Mouse (Mus musculus): ENCODE data around the gene Bmp2k.

Bmp2k gene

DNA sequence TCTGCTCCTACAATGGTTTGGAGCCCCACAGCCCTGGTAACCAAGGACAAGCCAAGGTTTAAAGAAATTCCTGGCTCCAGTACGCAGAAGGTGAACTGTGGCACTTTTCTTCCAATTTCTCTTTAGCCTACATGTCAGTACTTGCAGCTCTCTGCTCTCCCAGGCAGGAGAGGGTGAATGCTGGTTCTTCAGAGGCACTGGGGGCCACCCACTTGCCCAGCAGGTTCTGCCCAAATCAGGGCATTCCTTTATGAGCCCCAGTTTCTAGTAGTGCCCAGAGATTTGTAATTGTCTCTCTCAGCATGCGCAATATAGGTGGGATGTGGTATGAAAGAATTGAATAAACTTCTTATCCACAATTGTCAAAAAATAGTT lies 32.5 kb upstream of the Bmp2k start:
- TF ChIP-seq GATA4 (IDR thresholded peaks at IDR 0.05; ENCODE audit: insufficient replicate concordance, low read length) = no peak

DNA sequence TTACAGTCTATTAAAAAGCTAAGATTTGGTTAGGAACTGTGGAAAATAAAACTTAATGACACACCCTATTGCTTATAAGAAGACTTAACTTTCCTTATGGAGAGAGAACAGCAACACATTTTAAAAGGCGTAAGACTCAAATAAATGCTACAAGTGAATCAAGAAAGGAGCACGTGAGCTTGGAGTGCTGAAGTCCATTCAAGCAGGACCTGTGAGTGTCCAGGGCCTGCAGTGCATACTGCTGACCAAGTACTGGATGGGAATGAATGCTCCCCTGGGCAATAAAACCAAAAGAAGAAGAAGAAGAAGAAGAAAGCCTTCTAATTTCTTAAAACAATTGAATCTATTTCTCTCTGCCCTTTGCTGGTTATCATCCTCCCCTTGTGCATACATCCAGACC lies 32.0 kb upstream of the Bmp2k start:
- no peak for TF ChIP-seq GATA4 (IDR thresholded peaks at IDR 0.05; ENCODE audit: insufficient replicate concordance, low read length)

DNA sequence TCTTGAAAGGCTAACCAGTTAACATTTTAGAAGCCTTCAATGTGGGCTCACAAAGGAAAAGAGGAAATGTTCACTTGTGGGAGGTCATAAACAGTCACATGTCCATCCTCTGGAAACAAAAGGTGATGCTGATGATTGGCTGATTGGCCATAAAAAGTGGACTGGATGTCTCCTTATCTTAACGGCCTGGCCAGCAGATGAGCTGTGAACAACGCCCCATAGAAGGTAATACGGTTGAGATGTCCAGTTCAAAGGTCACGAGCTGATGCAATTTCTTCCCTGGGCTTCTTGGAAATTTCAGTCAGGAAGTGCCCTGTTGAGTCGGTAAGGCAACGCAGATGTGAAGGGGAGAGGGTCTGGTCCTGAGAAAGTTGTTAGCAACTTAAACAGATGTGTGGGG lies 28.9 kb upstream of the Bmp2k start:
- TF ChIP-seq GATA4 (IDR thresholded peaks at IDR 0.05; ENCODE audit: insufficient replicate concordance, low read length) = no peak

DNA sequence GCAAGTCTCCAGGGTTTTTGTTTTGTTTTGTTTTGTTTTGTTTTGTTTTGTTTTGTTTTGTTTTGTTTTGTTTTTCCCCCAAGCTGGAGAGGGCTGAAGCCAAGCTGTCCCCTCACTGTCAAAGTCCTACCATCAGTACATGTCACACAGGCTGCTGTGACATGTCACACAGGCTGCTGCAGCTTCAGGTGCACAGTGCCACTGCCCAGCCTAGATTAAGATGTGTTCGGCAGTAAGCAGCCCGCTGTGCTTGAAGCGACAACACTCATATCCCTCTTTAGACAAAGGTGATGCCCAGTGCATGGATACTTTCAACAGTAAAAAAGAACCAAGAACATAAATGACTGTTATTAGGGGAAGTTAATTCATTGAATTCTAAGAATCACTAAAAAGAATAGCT lies 28.5 kb upstream of the Bmp2k start:
- TF ChIP-seq GATA4 (IDR thresholded peaks at IDR 0.05; ENCODE audit: insufficient replicate concordance, low read length) = no peak

DNA sequence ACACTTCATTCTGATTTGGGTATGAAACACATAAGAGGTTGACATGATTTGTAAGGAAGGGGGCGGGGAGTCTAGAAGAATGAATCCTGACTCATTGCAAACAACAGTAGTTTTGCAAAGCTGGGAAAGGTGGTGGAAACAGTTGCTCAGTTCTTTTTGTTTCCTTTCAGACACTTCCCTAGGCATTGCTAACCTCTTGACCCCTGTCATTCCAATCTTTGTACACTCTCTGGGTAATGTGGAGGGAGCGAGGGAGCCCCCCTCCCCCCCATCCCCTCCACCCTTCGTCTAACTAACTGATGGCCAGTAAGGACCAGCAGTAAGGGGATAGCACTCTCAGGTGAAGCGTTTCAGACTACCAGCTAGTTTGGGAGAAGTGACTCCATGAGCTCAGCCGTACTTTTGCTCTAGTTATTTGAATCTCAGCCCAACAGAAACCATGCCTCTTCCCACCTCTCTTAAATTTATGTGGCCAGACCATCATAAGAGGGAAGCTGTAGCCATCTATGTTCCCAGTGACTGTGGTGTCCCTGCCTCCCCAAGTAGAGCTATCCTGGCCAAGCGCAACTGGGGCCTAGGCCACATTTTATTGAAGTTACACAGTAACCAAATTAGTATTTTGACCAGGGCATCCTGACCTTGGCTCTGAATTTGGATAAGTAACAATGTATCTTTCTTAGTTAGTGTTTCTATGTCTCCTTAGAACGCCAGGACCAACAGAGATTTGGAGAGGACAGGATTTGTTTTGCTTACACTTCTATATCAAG lies 27.6 kb upstream of the Bmp2k start:
- no peak for TF ChIP-seq GATA4 (IDR thresholded peaks at IDR 0.05; ENCODE audit: insufficient replicate concordance, low read length)

DNA sequence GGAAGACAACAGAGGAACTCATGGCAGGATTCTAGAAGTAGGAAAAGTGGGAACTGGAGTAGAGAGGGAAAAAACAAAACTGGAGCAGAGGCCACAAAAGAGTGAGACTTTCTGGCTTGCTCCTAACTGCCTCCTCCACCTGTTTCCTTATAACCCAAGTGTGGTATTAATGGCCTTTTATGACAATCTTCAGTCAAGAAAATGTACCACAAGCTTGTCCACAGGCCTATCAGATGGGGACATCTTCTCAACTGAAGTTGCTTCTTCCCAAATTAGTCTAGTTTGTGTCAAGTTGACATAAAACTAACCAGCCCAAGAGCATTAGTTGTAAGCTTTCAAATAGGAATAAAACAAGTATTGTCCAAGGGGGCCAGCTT lies 27.0 kb upstream of the Bmp2k start:
- no peak for TF ChIP-seq GATA4 (IDR thresholded peaks at IDR 0.05; ENCODE audit: insufficient replicate concordance, low read length)

DNA sequence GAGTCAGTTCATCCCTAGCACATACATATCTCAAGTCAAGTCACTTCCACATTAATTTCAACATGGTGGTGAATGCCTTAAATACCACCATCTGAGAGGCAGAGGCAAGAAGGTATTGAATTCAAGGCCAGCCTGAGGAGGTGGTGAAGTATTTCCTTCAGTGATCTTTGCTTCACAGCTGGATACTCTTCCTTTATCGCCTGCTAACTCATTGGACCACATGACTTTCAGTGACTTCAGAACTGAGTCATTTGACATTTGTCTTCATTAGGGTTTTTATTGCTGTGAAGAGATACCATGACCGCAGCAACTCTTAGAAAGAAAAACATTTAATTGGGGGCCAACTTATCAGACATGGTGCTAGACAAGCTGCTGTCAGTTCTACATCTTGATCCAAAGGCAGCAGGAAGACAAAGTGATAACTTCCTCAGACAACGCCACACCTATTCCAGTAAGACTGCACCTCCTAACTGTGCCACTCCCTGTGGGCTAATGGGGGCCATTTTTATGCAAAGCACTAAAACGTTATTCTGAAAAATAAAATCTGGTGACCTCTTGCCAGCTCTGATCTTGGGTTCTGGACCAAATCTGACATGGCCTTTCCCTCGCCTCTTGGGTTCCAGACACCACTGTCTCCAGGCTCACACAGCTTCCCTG lies 24.9 kb upstream of the Bmp2k start:
- no peak for TF ChIP-seq GATA4 (IDR thresholded peaks at IDR 0.05; ENCODE audit: insufficient replicate concordance, low read length)

DNA sequence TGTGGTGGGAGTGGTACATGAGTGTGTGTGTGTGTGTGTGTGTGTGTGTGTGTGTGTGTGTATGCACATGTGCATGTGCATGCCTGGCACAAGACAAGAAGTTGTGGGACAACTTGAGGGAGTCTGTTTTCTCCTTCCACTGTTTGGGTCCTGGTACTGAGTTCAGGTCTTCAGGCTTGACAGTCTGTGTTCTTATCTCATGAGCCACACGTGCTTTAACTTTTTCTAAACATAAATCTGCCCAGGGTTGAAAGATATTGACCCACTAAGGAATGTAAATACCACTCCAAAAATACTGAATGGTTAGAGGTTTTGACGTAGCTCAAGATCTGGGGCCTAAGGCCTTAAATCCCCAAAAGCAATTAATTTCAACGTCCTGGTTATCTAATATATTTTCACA lies 23.8 kb upstream of the Bmp2k start:
- no peak for TF ChIP-seq GATA4 (IDR thresholded peaks at IDR 0.05; ENCODE audit: insufficient replicate concordance, low read length)

DNA sequence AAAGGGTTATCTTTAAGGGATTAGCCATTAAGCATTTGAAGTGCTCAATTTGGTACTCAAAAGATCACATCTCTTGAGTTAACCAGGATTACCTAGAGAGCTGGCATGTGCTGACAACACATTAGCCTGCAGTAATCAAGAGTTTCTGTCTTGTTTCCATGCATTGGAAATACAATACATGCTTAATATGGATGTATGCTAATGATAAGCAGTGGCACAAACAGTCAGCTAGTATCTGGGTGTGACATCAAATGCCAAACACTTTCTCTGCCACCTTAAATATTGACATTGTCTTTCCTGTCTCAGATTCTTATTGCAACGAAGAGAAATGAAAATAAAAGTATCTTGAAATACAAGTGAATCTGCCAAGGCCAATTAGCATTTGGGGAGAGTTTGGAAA lies 22.8 kb upstream of the Bmp2k start:
- TF ChIP-seq GATA4 (IDR thresholded peaks at IDR 0.05; ENCODE audit: insufficient replicate concordance, low read length) = no peak

DNA sequence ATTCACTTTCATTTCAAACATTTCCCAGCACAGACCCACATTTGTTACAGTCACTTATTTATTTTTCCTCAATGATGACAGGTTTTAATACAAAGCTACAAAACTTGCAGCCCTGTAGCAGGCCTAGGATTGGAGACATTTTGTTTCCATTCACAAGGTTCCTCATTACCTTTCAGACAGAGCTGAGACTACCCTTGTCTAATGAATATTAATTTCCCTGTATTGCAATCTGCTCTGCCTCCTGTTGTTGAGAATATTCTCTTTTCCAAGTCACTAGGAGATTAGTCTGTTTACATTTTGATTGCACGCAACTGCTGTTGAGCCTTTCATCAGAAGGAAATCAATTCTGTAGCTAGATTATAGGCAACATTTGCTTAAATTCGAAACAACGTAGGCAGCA lies 22.4 kb upstream of the Bmp2k start:
- no peak for TF ChIP-seq GATA4 (IDR thresholded peaks at IDR 0.05; ENCODE audit: insufficient replicate concordance, low read length)

DNA sequence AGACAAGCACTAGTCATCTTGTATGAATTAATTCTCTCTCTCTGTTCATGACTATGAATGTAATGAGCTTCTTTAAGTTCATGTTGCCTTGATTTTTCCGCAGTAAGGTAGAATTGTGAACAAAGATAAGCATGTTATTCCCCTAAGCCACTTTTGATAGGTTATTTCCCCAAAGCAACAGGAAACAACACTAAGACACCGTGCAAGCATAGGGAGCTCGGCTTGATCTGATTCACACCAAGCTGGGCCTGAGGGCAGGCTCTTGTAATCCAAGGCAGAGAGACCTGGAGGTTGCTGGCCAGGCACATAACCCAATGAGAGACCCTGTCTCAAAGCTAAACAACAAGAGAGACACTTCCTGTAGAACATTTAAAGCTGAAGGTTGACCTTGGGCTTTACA lies 21.3 kb upstream of the Bmp2k start:
- TF ChIP-seq GATA4 (IDR thresholded peaks at IDR 0.05; ENCODE audit: insufficient replicate concordance, low read length) = no peak

DNA sequence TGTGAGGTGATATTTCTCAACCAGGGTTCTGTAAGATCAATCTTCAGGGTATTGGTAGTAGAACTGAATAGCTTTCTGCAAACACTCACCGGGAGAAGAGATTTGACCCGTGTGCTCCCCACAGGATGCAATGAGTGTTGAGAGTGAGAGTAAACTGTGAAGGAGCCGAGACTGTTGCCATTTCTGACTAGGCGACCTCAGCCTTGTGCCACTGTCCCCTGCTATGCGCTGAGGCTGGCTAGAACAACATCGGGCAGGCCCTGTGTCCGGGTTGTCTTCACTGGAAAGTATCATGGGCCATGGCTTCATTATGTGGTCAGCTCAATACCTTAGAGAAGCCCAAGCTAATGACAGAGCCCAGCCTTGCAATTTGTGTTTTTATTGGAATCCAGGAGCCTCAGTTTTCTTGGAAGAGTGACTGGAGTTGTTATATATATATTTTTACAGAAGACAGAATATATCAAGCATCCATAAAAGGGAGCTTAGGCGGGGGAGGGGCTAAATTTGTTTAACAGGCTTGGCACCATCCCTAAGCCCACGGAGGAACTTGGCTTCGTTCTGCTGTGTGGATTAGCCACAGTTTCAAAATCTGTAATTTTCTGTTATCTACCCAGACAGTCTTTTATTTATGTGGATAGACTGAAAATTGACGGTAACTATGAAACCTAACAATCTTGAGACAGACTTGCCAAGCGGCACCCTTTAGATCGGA lies 18.0 kb upstream of the Bmp2k start:
- no peak for TF ChIP-seq GATA4 (IDR thresholded peaks at IDR 0.05; ENCODE audit: insufficient replicate concordance, low read length)

DNA sequence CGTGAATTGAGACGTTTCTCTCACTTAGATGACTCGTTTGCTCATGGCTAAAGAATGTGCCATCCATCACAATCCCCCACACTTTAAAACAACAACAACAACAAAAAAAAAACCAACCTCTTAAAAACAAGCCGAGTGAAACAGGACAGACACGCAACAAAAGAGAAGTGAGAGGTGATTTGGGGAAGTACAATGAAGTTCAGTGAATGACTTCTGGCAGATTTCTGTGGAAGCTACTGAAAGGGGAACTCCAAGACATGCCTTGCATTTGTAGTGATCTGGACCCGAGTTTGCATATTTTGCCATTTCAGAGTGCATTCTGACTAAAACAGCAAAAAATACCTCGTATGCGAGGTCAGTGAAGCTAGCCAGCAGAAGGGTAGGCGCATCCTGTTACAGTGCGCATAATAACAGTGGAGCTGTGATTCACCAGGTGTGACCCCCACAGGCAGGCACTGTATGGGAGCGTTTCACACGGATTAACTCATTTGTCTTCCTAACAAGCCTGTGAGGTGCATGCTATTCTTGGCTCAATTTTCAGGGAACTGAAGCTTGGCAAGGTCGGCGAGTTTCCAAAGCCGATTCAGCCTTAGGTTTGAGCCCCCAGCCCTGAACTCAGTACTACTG lies 17.4 kb upstream of the Bmp2k start:
- no peak for TF ChIP-seq GATA4 (IDR thresholded peaks at IDR 0.05; ENCODE audit: insufficient replicate concordance, low read length)

DNA sequence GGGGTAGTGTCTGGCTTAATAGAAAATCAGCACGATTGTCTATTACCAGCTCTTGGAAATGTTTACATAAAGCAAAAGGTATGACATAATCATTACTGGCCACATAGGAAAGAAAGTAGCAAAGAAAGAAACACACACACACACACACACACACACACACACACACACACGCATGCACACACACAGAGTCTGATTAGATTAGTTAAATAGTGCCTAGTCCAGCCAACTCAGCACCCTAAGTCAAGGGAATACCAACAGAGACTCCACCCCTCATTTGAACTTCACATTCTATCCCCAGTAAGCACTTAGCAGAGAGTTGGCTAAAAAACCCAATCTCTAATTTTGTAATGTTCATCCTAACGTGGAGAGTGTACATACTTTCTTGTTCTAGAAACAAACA lies 15.5 kb upstream of the Bmp2k start:
- TF ChIP-seq GATA4 (IDR thresholded peaks at IDR 0.05; ENCODE audit: insufficient replicate concordance, low read length) = no peak

DNA sequence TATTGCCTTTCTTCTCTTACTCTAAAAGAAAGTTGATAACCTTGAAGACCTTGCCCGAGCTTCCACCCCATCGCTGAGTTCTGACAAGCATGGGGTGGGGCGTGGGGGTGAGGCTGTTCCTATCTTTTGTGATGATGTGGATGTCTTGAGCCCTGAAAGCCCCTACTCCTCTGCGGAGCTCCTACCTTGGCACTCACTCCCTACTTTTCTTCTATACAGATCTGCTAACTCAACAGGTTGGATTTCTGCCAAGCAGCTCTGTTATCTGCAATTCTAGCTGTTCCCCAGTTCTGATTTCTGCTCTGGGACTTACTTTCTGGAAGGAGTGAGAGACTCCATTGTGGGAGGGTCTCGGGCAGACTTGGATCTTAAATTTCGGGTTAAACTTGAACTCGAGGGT lies 14.3 kb upstream of the Bmp2k start:
- TF ChIP-seq GATA4 (IDR thresholded peaks at IDR 0.05; ENCODE audit: insufficient replicate concordance, low read length) = no peak

DNA sequence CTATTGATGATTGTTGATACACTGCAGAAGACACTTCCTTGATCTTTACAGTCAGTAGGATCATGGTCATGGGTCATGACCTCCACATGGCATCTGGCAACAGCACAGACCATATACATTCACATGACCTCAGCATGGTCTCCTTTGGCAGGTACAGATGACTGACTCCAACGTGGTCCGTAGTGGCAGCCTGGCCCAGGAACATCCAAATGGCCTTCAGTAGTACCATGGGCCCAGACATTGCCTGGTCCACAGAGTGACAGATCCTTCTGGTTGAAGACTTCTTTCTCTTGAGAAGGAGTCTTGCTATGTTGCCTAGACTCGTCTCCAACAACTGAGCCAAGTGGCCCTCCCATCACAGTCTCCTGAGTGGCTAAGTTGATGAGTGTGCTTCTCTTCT lies 10.6 kb upstream of the Bmp2k start:
- TF ChIP-seq GATA4 (IDR thresholded peaks at IDR 0.05; ENCODE audit: insufficient replicate concordance, low read length) = no peak
